Mouse (Mus musculus): ENCODE measurements at regions not wholly inside any gene's neighbourhood (a gene's known extent, or its start where the extent isn't known, plus 50 kb on each side); places are given as distances from the start of the nearest gene placed in this dataset.
"Not testable (repeated sequence)": the region's sequence is repeated elsewhere in the genome, so short reads cannot be mapped to it uniquely, and the experiment has no call there.

DNA sequence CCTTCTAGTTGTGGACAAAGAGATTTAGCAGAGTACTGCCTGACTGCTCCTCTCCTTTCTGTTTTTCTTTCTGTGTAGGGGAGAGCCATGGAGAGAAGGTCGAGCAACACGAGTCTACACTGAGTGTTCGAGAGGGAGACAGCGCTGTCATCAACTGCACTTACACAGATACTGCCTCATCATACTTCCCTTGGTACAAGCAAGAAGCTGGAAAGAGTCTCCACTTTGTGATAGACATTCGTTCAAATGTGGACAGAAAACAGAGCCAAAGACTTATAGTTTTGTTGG is 315.5 kb upstream of the Olfr1507 start:
- TF ChIP-seq CTCF (conservative IDR thresholded peaks at IDR 0.05; ENCODE audit: insufficient read depth, insufficient read length, low read depth, low read length); POLR2A (IDR thresholded peaks at IDR 0.05; ENCODE audit: low read depth, low read length): not testable (repeated sequence)

All from kidney, adult 2 months (tissue).